Comparison of ENCODE assay signal across 8 mouse cellular contexts in genomic region chr16:4586531-4587123, GRCm38 (mm10). TPM values are rescaled to one million over a fixed set of nuclear protein-coding genes. Genes with fewer than 3 reads are reported as not detected.
A peak's percentile ranks its signal among the peaks of the same experiment; 100 is the strongest.
DNase-seq lines count a peak whose midpoint lies in the region; ATAC-seq and TF ChIP-seq lines count a peak whose summit lies in the region.

No protein-coding gene starts in this region.

- TF ChIP-seq POLR2A in lung, adult 2 months (IDR thresholded peaks at IDR 0.05; ENCODE audit: borderline replicate concordance, extremely low read depth, low read depth, low read length), result peak; percentile 61; the same call in 1 of the 2 replicates

- peak; percentile 97 for DNase-seq in ES-E14 (ENCODE audit: low read depth, low spot score)
- DNase-seq in cerebellum, adult 11-12 months, result peak; percentile 95
- DNase-seq in heart, postnatal 25 days (ENCODE audit: low spot score), result peak; percentile 98
- peak; percentile 72 to 87 for DNase-seq in layer of hippocampus, adult 18-20 months (ENCODE audit: low spot score in 2 of 2)
- peak; percentile 95 for DNase-seq in lung, adult 2 months
- DNase-seq in thymus, adult 18-20 months, result peak; percentile 93

- H3K27me3 ChIP-seq in forebrain, embryonic 15.5 days, result no peaks in the 10 kb centered on the region

- H3K27ac ChIP-seq in ES-E14 (ENCODE audit: insufficient read depth, low read depth, low read length, poor library complexity, severe bottlenecking), result peak overlapping the region; percentile 69; the same call in 1 of the 2 replicates
- H3K27ac ChIP-seq in forebrain, embryonic 15.5 days (replicated peaks), result peak overlapping the region; percentile 79

- peak overlapping the region; percentile 58 to 70 for H3K4me3 ChIP-seq in ES-E14 (ENCODE audit: insufficient read depth in 1 of 2, low read depth in 1 of 2, low read length in 2 of 2, poor library complexity in 1 of 2, severe bottlenecking in 1 of 2)
- H3K4me3 ChIP-seq in forebrain, embryonic 15.5 days, result peak overlapping the region; percentile 56
- peak overlapping the region; percentile 49 for H3K4me3 ChIP-seq in lung, adult 2 months (replicated peaks; ENCODE audit: extremely low read depth, low read depth, low read length)

- H3K36me3 ChIP-seq in ES-E14 (ENCODE audit: control insufficient read depth, insufficient read depth, low read length, poor library complexity, severe bottlenecking), result no peaks in the 10 kb centered on the region
- no peaks in the 10 kb centered on the region for H3K36me3 ChIP-seq in forebrain, embryonic 15.5 days

- peak overlapping the region; percentile 54 for H3K4me2 ChIP-seq in forebrain, embryonic 15.5 days (replicated peaks)

- intact Hi-C loops in heart, postnatal 25 days (cut with DNase I), result loop anchor here (2.0 kb wide), 1 partner anchor 26 kb away; no protein-coding TSS in a partner anchor

- no peaks in the 10 kb centered on the region for H3K9me3 ChIP-seq in ES-E14 (ENCODE audit: control insufficient read depth, insufficient read depth, low read depth, low read length)
- H3K9me3 ChIP-seq in forebrain, embryonic 15.5 days, result no peaks in the 10 kb centered on the region

- WGBS in forebrain, embryonic 15.5 days, result under 1% methylated on average over 43 of the region's 43 CpGs
- WGBS in lung, adult 2 months, result under 1% methylated on average over 42 of the region's 43 CpGs

- peaks cover 10 to 11% of the 10 kb centered on the region in 2 experiments for H3K4me1 ChIP-seq in ES-E14 (ENCODE audit: control insufficient read depth in 2 of 2, insufficient read depth in 2 of 2, low read length in 2 of 2, poor library complexity in 1 of 2)
- H3K4me1 ChIP-seq in forebrain, embryonic 15.5 days, result peaks cover 15% of the 10 kb centered on the region
- peaks cover 9% of the 10 kb centered on the region for H3K4me1 ChIP-seq in lung, adult 2 months (ENCODE audit: control insufficient read depth, insufficient read depth, low read length)

- H3K9ac ChIP-seq in ES-E14 (ENCODE audit: insufficient read depth, low read depth, low read length, poor library complexity, severe bottlenecking), result peak overlapping the region; percentile 56; the same call in 1 of the 2 replicates
- peak overlapping the region; percentile 58 for H3K9ac ChIP-seq in forebrain, embryonic 15.5 days (replicated peaks)

- in situ Hi-C loops in ES-E14 (cut with MboI; ENCODE audit: low sequenced_read_pairs in 2 of 2, unreplicated experiment in 2 of 2), result no loop called here

- peak; percentile 95 for ATAC-seq in forebrain, embryonic 15.5 days (replicated peaks)
- peak; percentile 96 for ATAC-seq in neutrophil, adult 5-6 weeks (ENCODE audit: extremely low read depth, insufficient number of reproducible peaks, low FRiP score, poor library complexity, severe bottlenecking)

- TF ChIP-seq CTCF in lung, adult 2 months (IDR thresholded peaks at IDR 0.05; ENCODE audit: insufficient read depth, low read length), result no peak

TF ChIP-seq in ES-E14, 5 proteins besides CTCF, POLR2A, EP300 and RAD21:
- TF ChIP-seq ZC3H11A (IDR thresholded peaks at IDR 0.05; ENCODE audit: borderline replicate concordance, low read depth, low read length), result no peak
- no peak for TF ChIP-seq CHD2 (IDR thresholded peaks at IDR 0.05; ENCODE audit: low read depth, low read length)
- TF ChIP-seq MAFK (IDR thresholded peaks at IDR 0.05; ENCODE audit: insufficient read depth, low read depth, low read length), result no peak
- no peak for TF ChIP-seq HCFC1 (IDR thresholded peaks at IDR 0.05; ENCODE audit: borderline replicate concordance, insufficient read depth, low read length)
- no peak for TF ChIP-seq ZNF384 (IDR thresholded peaks at IDR 0.05; ENCODE audit: low read depth, low read length)

RNA-seq across cellular contexts. Expression of gene Glis2, which starts 7.9 kb away (rescaled TPM):
- 18.2 and 19.6 TPM in 2 replicates for total RNA-seq in ES-E14 (2012; rRNA removed)
- 11.0 and 14.6 TPM in 2 replicates for polyA plus RNA-seq in forebrain, embryonic 15.5 days (2015; fragmentation: Nextera tagmentation; extraction: Ambion mirVana)
- total RNA-seq in heart, postnatal 25 days (2021), result 10 to 100 TPM; 16.6 to 20.3 TPM
- 10 to 100 TPM in 1 of 2 experiments, 1 to 10 TPM in 1; 9.8 to 15.4 TPM for total RNA-seq in layer of hippocampus, adult 18-20 months (2021)
- polyA plus RNA-seq in lung, adult 2 months (2012; rRNA removed), result 66.5 and 76.4 TPM in 2 replicates
- total RNA-seq in neutrophil, adult 5-6 weeks (2017), result not detected in 2 replicates

RNA-seq across cellular contexts. Expression of gene Tfap4, which starts 27.0 kb away (rescaled TPM):
- total RNA-seq in ES-E14 (2012; rRNA removed), result 15.4 and 19.0 TPM in 2 replicates
- 14.3 and 15.2 TPM in 2 replicates for polyA plus RNA-seq in forebrain, embryonic 15.5 days (2015; fragmentation: Nextera tagmentation; extraction: Ambion mirVana)
- 1 to 10 TPM; 3.5 to 4.2 TPM for total RNA-seq in heart, postnatal 25 days (2021)
- 1 to 10 TPM; 5.3 TPM for total RNA-seq in layer of hippocampus, adult 18-20 months (2021)
- polyA plus RNA-seq in lung, adult 2 months (2012; rRNA removed), result 6.0 and 6.9 TPM in 2 replicates
- total RNA-seq in neutrophil, adult 5-6 weeks (2017), result 8.0 and 8.5 TPM in 2 replicates

RNA-seq across cellular contexts. Expression of gene Pam16, which starts 38.2 kb away (rescaled TPM):
- 127 and 131 TPM in 2 replicates for total RNA-seq in ES-E14 (2012; rRNA removed)
- polyA plus RNA-seq in forebrain, embryonic 15.5 days (2015; fragmentation: Nextera tagmentation; extraction: Ambion mirVana), result 162 and 171 TPM in 2 replicates
- 100 to 1,000 TPM; 129 to 141 TPM for total RNA-seq in heart, postnatal 25 days (2021)
- 10 to 100 TPM; 79.8 to 81.0 TPM for total RNA-seq in layer of hippocampus, adult 18-20 months (2021)
- polyA plus RNA-seq in lung, adult 2 months (2012; rRNA removed), result 8.4 and 12.3 TPM in 2 replicates
- total RNA-seq in neutrophil, adult 5-6 weeks (2017), result 14.2 and 15.4 TPM in 2 replicates

RNA-seq across cellular contexts. Expression of gene Srl, which starts 45.0 kb away (rescaled TPM):
- 24.0 and 28.0 TPM in 2 replicates for total RNA-seq in ES-E14 (2012; rRNA removed)
- polyA plus RNA-seq in forebrain, embryonic 15.5 days (2015; fragmentation: Nextera tagmentation; extraction: Ambion mirVana), result 40.1 and 40.2 TPM in 2 replicates
- total RNA-seq in heart, postnatal 25 days (2021), result 1,000 to 10,000 TPM; 1,004 to 1,109 TPM
- 10 to 100 TPM; 10.0 to 10.3 TPM for total RNA-seq in layer of hippocampus, adult 18-20 months (2021)
- 3.6 and 12.6 TPM in 2 replicates for polyA plus RNA-seq in lung, adult 2 months (2012; rRNA removed)
- total RNA-seq in neutrophil, adult 5-6 weeks (2017), result 0.35 and 1.8 TPM in 2 replicates

RNA-seq across cellular contexts. Expression of gene Vasn, which starts 53.1 kb away (rescaled TPM):
- 8.7 and 11.2 TPM in 2 replicates for total RNA-seq in ES-E14 (2012; rRNA removed)
- 3.0 and 3.6 TPM in 2 replicates for polyA plus RNA-seq in forebrain, embryonic 15.5 days (2015; fragmentation: Nextera tagmentation; extraction: Ambion mirVana)
- 10 to 100 TPM in 1 of 2 experiments, 1 to 10 TPM in 1; 9.8 to 12.0 TPM for total RNA-seq in heart, postnatal 25 days (2021)
- 1 to 10 TPM; 4.5 to 5.3 TPM for total RNA-seq in layer of hippocampus, adult 18-20 months (2021)
- 86.4 and 91.1 TPM in 2 replicates for polyA plus RNA-seq in lung, adult 2 months (2012; rRNA removed)
- total RNA-seq in neutrophil, adult 5-6 weeks (2017), result 0.12 and 1.4 TPM in 2 replicates

Comparison
In these comparisons a context has a peak if more than half of its experiments do, and no peak if none do; other contexts are left out.
1. Peak in every context shown above with its lines: DNase-seq, ATAC-seq, H3K4me3 ChIP-seq and H3K27ac ChIP-seq.
2. RNA of gene Glis2, which starts 7.9 kb away (total RNA-seq): 16.6 to 20.3 TPM in heart, postnatal 25 days, 18.2 to 19.6 TPM in ES-E14 and 9.8 to 15.4 TPM in layer of hippocampus, adult 18-20 months; not detected in neutrophil, adult 5-6 weeks; every median in the first group is over 10 times any median in the second.